Mouse (Mus musculus): Measurements from ENCODE around the gene Opn3. TPM values are rescaled to one million over a fixed set of nuclear protein-coding genes. Genes with fewer than 3 reads are reported as not detected.

Opn3 gene
- polyA plus RNA-seq, 1 experiment from 2014 or later, result 15.3 TPM

DNA sequence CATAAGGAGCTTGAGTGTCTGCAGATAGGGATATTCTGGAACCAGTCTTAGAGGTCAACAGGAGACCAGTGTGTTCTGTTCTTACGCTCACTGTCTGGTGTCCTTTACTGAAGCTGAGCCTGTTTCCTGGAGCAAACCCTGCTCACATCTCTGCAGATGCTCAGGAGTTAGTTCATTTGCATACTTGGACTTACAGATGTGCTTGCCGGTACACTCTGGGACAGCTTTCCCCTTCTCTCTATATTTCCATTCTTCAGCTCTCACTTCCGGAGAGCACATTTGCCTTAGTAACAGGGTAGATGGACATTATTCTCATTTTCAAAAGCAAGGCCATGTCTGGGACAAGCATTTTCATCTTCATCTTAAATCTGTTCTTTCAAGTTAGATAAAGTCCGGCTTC lies 44.0 kb downstream of the Opn3 start:
- Histone ChIP-seq H3K9ac (no peak overlapping the region), H3K4me2 (no peak overlapping the region), H3K27me3 (replicated peaks) (no peaks in the 10 kb centered on the region), H3K27ac (ENCODE audit: poor library complexity, severe bottlenecking) (no peak overlapping the region), H3K4me1 (replicated peaks) (no peaks in the 10 kb centered on the region), H3K36me3 (no peaks in the 10 kb centered on the region), H3K4me3 (no peak overlapping the region), H3K9me3 (replicated peaks) (no peaks in the 10 kb centered on the region)
- ATAC-seq (ENCODE audit: insufficient number of reproducible peaks, low FRiP score), result no peak
- WGBS, result 82% methylated on average over 4 of the region's 4 CpGs

DNA sequence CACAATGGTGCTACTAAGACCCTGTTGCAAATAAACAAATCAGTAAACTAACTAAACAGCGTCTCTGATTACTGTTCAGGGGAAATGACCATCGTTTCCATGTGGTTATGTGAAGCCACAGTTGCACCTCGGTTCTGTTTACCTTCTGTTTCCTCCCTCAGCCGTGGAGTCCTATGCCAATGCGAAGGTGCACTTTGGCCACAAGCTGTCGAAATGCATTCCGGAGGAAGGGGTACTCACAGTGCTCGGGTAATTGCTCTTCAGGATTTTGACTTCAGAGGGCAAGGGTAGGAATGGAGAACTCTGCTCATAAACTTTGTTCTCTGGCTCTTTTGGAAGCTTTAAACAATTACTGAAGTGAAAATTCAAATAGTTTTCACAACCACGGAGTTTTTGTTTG lies 45.6 kb downstream of the Opn3 start:
- Histone ChIP-seq H3K4me3 (no peak overlapping the region), H3K4me2 (no peak overlapping the region), H3K36me3 (no peaks in the 10 kb centered on the region), H3K27ac (ENCODE audit: poor library complexity, severe bottlenecking) (no peak overlapping the region), H3K27me3 (replicated peaks) (no peaks in the 10 kb centered on the region), H3K9me3 (replicated peaks) (no peaks in the 10 kb centered on the region), H3K9ac (no peak overlapping the region), H3K4me1 (replicated peaks) (no peaks in the 10 kb centered on the region)
- 66% methylated on average over 9 of the region's 9 CpGs for WGBS
- ATAC-seq (ENCODE audit: insufficient number of reproducible peaks, low FRiP score), result no peak

DNA sequence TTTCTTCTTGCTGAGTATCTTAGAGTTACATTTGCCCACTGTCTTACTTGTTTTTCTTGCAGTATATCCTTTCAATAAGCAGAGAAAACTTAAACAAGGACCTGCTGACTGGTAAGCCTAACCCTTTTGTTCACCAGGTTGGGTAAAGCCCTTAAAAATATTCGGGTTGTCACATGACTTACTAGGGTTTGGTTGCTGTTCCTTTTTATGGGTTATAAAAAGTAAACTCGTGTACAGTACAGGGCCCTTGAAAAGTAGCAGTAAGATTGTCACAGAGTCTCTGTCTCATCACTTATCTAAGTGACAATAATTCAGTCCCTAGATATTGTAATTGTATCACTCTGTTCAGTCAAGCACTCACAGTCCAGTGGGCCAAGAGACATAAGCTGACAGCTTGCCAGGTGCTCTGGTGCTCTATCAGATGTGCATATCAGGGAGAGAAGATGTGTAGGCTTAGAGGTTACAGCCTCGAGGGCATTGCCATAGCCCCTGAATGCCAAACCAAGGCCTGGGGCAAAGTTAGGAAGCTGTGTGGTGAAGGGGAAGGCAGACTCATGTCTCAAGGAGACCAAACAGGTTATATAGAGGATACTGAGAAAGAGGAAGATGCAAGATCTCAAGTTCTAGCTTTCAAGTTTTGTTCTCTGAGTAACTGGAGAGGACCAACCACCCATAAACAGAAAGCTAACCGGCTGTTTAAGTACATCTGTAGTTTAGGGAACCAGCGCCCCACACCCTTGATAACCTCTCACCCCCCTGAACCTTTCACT lies 48.9 kb downstream of the Opn3 start:
- H3K9me3 ChIP-seq (replicated peaks), result no peaks in the 10 kb centered on the region
- no peak overlapping the region for H3K9ac ChIP-seq
- H3K27me3 ChIP-seq (replicated peaks), result no peaks in the 10 kb centered on the region
- no peaks in the 10 kb centered on the region for H3K4me1 ChIP-seq (replicated peaks)
- no peak overlapping the region for H3K4me3 ChIP-seq
- H3K27ac ChIP-seq (ENCODE audit: poor library complexity, severe bottlenecking), result no peak overlapping the region
- H3K36me3 ChIP-seq, result no peaks in the 10 kb centered on the region
- ATAC-seq (ENCODE audit: insufficient number of reproducible peaks, low FRiP score), result no peak
- WGBS, result 61% methylated on average over 5 of the region's 5 CpGs
- H3K4me2 ChIP-seq, result no peak overlapping the region

DNA sequence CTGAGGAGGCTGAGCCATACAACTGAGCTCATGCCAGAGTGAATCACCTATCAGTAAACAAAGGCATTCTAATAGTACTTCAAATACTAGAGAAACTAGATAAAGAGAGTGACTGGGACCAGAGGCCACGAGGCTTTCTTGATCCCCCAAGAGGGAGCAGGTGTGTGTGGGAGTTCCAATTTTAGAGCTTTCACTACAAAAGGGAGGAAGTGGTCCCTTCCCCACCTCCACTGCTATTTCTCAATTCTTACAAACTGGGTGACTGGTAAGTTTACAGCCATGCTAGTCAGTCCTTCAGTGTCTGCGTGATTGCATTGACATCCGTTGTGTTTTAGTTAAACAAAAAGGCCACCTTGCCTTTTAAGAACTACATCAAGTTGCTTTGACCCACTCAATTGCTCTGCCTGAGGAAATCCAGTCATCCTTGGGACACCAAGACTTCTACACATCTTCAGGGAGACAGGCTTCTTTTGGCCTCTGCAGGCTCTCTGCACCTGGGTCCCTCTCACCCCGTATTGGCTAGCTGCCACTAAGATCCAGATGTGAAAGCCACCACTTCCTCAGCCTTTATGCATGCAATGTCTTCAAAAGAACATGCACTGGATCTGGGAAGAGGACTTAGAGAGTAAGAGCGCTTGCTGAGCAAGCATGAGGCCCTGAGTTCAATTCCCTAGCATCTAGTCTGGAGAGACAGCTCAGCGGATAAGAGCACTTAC lies 52.0 kb downstream of the Opn3 start:
- no peaks in the 10 kb centered on the region for H3K9me3 ChIP-seq (replicated peaks)
- H3K36me3 ChIP-seq, result no peaks in the 10 kb centered on the region
- H3K9ac ChIP-seq, result no peak overlapping the region
- no peak for ATAC-seq (ENCODE audit: insufficient number of reproducible peaks, low FRiP score)
- WGBS, result 71% methylated on average over 6 of the region's 6 CpGs
- H3K27ac ChIP-seq (ENCODE audit: poor library complexity, severe bottlenecking), result no peak overlapping the region
- no peaks in the 10 kb centered on the region for H3K27me3 ChIP-seq (replicated peaks)
- H3K4me3 ChIP-seq, result no peak overlapping the region
- no peaks in the 10 kb centered on the region for H3K4me1 ChIP-seq (replicated peaks)
- H3K4me2 ChIP-seq, result no peak overlapping the region

DNA sequence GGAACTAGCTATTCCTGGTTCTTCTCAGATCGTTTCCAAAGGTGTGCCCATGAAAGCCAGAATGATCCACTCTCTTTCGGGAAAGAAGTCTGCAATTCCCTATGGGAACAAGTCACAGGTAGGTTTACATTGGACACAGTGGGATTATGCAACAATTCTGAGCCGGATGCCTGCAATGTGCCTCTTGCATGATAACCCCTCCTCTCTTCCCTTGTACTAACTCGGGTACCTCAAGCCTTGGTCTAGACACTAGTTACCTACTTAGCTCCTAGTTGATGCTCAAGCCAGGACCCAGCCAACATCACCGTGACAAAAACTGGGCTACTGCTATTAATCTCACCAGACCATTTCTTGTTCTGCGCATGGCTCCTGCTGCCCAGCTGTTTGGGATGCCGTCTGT lies 53.5 kb downstream of the Opn3 start:
- Histone ChIP-seq H3K4me1 (replicated peaks) (no peaks in the 10 kb centered on the region), H3K4me3 (no peak overlapping the region), H3K27me3 (replicated peaks) (no peaks in the 10 kb centered on the region), H3K9ac (no peak overlapping the region), H3K36me3 (no peaks in the 10 kb centered on the region), H3K27ac (ENCODE audit: poor library complexity, severe bottlenecking) (no peak overlapping the region), H3K4me2 (no peak overlapping the region), H3K9me3 (replicated peaks) (no peaks in the 10 kb centered on the region)
- no peak for ATAC-seq (ENCODE audit: insufficient number of reproducible peaks, low FRiP score)
- 83% methylated on average over 7 of the region's 7 CpGs for WGBS

DNA sequence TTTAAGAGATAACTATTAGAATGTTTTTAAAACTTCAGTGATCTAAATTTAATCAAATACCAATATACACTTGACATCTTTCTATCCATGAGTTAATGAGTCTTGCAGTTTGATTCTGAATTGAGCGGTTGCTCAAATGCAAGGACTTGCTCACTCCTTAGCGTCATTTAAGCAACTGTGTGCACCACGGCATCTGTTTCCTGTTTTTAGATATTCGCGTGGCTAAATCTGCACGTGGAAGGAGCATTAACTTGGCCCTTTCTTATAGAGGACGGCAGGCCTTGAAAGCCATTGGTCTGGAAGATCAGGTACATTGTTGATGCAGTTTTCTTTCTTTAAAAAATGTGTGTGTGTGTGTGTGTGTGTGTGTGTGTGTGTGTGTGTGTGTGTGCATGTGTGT lies 54.9 kb downstream of the Opn3 start:
- ATAC-seq (ENCODE audit: insufficient number of reproducible peaks, low FRiP score), result no peak
- WGBS, result 76% methylated on average over 7 of the region's 7 CpGs

DNA sequence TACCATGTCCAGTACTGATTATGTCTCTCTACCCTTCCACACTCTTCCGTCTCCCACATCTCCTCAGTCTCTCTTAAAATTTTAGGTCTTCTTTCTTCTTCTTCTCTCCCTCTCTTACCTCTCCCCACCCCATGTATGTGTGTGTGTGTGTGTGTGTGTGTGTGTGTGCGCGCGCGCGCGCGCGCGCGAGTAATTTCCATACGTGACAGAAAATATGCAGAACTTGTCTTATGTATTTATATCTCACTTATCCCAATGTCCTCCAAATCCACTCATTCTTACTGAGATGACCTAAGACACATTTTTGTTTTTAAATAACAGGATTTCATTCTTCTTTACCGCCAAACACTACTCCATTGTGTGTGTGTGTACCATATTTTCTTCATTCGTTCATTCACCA lies 60.1 kb downstream of the Opn3 start:
- Histone ChIP-seq H3K4me3 (no peak overlapping the region), H3K4me2 (no peak overlapping the region), H3K27ac (ENCODE audit: poor library complexity, severe bottlenecking) (no peak overlapping the region), H3K27me3 (replicated peaks) (no peaks in the 10 kb centered on the region), H3K36me3 (no peaks in the 10 kb centered on the region), H3K9me3 (replicated peaks) (0 out of 2 replicates have a peak, but pooled peaks cover 4% of the 10 kb centered on the region), H3K9ac (no peak overlapping the region), H3K4me1 (replicated peaks) (no peaks in the 10 kb centered on the region)
- no peak for ATAC-seq (ENCODE audit: insufficient number of reproducible peaks, low FRiP score)
- WGBS, result 94% methylated on average over 14 of the region's 14 CpGs

More for the DNA sequence above, 54.9 kb downstream of the Opn3 start:
- Histone ChIP-seq H3K27ac (ENCODE audit: poor library complexity, severe bottlenecking) (no peak overlapping the region), H3K4me2 (no peak overlapping the region), H3K36me3 (no peaks in the 10 kb centered on the region), H3K9me3 (replicated peaks) (no peaks in the 10 kb centered on the region), H3K9ac (no peak overlapping the region), H3K27me3 (replicated peaks) (no peaks in the 10 kb centered on the region), H3K4me1 (replicated peaks) (no peaks in the 10 kb centered on the region), H3K4me3 (no peak overlapping the region)

DNA sequence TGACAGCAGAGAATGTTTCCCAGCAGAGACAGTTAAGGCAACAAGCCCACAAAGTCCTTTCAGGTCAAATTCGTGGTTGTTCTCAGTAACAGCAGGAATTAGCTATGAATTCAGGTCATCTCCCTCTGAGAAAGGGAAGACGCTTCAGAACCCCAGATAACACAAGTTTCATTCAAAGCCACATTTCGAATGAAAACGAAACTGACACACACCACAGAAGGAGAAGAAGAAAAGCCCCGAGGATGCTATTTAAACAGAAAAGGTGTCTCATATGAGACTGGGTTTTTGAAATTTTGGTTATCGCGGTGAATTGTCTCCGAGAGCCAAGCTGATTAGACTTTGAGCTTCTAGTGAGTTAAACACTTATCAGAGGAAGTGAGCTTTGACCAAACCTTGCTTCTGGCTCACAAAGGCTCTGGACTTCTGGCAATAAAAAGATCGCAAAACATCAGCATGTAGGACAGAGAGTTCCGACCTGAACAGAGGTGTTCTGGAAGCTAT lies 60.8 kb downstream of the Opn3 start:
- no peak for ATAC-seq (ENCODE audit: insufficient number of reproducible peaks, low FRiP score)
- H3K9me3 ChIP-seq (replicated peaks), result 0 out of 2 replicates have a peak, but pooled peaks cover 4% of the 10 kb centered on the region
- WGBS, result 64% methylated on average over 10 of the region's 10 CpGs

DNA sequence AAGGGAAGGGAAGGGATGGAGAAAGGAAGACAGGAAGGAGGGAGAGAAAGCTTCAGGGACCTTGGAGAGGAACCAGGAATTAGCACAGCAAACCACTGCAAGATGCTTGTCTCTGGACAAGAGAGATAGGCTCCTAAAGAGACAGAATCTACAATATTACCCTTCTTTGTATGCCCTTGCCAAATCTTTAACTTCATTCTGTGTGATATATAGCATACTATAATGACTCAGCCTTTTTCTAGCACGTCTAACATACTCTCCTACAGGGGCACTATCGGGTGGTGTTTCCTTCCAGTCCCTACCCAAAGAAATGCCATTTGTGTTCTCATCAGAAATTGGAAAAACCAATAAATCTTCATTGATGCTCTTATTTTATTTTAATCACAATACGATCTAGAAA lies 61.5 kb downstream of the Opn3 start:
- no peaks in the 10 kb centered on the region for H3K36me3 ChIP-seq
- H3K4me1 ChIP-seq (replicated peaks), result no peaks in the 10 kb centered on the region
- H3K9me3 ChIP-seq (replicated peaks), result 0 out of 2 replicates have a peak, but pooled peaks cover 4% of the 10 kb centered on the region
- ATAC-seq (ENCODE audit: insufficient number of reproducible peaks, low FRiP score), result no peak
- no peak overlapping the region for H3K4me2 ChIP-seq
- H3K27ac ChIP-seq (ENCODE audit: poor library complexity, severe bottlenecking), result no peak overlapping the region
- 83% methylated on average over 3 of the region's 3 CpGs for WGBS
- no peak overlapping the region for H3K9ac ChIP-seq
- H3K4me3 ChIP-seq, result no peak overlapping the region
- H3K27me3 ChIP-seq (replicated peaks), result no peaks in the 10 kb centered on the region

More for the DNA sequence above, 60.8 kb downstream of the Opn3 start:
- Histone ChIP-seq H3K27ac (ENCODE audit: poor library complexity, severe bottlenecking) (no peak overlapping the region), H3K27me3 (replicated peaks) (no peaks in the 10 kb centered on the region), H3K36me3 (no peaks in the 10 kb centered on the region), H3K4me2 (no peak overlapping the region), H3K9ac (no peak overlapping the region), H3K4me1 (replicated peaks) (no peaks in the 10 kb centered on the region), H3K4me3 (no peak overlapping the region)

DNA sequence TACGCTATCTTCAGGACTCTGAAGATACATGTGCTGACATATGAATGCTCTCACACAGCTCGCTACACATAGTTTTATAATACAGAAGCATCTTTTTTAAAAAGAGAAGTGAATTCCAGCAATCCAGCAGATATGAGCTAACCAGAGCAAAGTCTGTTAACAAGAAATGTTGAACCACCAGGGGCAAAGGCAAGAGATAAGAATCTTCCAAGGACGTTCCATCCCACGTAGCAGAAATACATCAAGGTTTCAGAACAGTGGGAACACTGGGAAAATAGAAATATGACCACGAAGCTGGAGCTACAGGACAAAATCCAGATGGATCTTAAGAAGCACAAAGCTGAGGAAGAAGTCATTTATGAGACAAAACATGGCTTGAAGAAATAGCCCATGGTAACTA lies 62.2 kb downstream of the Opn3 start:
- H3K4me2 ChIP-seq, result no peak overlapping the region
- no peak overlapping the region for H3K9ac ChIP-seq
- no peak overlapping the region for H3K27ac ChIP-seq (ENCODE audit: poor library complexity, severe bottlenecking)
- 78% methylated on average over 5 of the region's 5 CpGs for WGBS
- no peak for ATAC-seq (ENCODE audit: insufficient number of reproducible peaks, low FRiP score)
- H3K27me3 ChIP-seq (replicated peaks), result no peaks in the 10 kb centered on the region
- 0 out of 2 replicates have a peak, but pooled peaks cover 4% of the 10 kb centered on the region for H3K9me3 ChIP-seq (replicated peaks)
- no peaks in the 10 kb centered on the region for H3K4me1 ChIP-seq (replicated peaks)
- H3K4me3 ChIP-seq, result no peak overlapping the region
- H3K36me3 ChIP-seq, result no peaks in the 10 kb centered on the region

DNA sequence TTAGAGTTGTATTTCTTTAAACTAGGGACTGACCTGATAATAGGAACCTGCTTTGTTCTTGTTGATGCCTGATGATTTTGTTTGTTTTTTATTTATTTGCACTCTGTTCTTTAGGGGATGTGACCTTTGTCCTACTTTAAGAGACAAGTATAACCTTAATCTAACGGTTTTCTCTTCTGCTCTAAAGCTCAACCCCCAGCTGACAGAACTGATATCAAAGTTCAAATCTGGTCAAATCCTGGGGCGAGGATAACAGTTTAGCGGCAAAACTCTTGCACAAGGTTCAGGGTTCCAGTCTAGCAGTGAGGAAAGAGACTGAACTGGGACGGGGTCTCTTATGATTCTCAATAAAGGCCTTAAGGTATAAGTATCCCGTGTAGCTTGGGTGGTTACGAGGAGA lies 63.3 kb downstream of the Opn3 start:
- H3K4me3 ChIP-seq, result no peak overlapping the region
- 79% methylated on average over 6 of the region's 6 CpGs for WGBS
- H3K36me3 ChIP-seq, result no peaks in the 10 kb centered on the region
- no peak overlapping the region for H3K27ac ChIP-seq (ENCODE audit: poor library complexity, severe bottlenecking)
- no peaks in the 10 kb centered on the region for H3K27me3 ChIP-seq (replicated peaks)
- H3K4me1 ChIP-seq (replicated peaks), result peaks cover 7% of the 10 kb centered on the region
- no peak for ATAC-seq (ENCODE audit: insufficient number of reproducible peaks, low FRiP score)
- no peak overlapping the region for H3K9ac ChIP-seq
- H3K9me3 ChIP-seq (replicated peaks), result 0 out of 2 replicates have a peak, but pooled peaks cover 4% of the 10 kb centered on the region
- no peak overlapping the region for H3K4me2 ChIP-seq
